Mouse (Mus musculus): Measurements from ENCODE around the gene Kcns1.
"Not testable (repeated sequence)": the region's sequence is repeated elsewhere in the genome, so short reads cannot be mapped to it uniquely, and the experiment has no call there.

Gene Kcns1

GRCm38 (mm10) chr2:164170902-164171301 lies at the start of gene Kcns1:
Gene Kcns1, minus strand, starts transcription at chr2:164171113.
- no peak for DNase-seq (ENCODE audit: low spot score)

GRCm38 (mm10) chr2:164219295-164219694 lies 48.4 kb upstream of the Kcns1 start:
- DNase-seq (ENCODE audit: low spot score) = no peak

GRCm38 (mm10) chr2:164212711-164213110 lies 41.8 kb upstream of the Kcns1 start:
- DNase-seq (ENCODE audit: low spot score) = no peak

GRCm38 (mm10) chr2:164210892-164211291 lies 40.0 kb upstream of the Kcns1 start:
- DNase-seq (ENCODE audit: low spot score) = no peak

- DNase-seq (ENCODE audit: low spot score) = no peak
These were observed 35.8 kb upstream of the Kcns1 start for GRCm38 (mm10) chr2:164206676-164207075.

GRCm38 (mm10) chr2:164206011-164206410 lies 35.1 kb upstream of the Kcns1 start:
- DNase-seq (ENCODE audit: low spot score) = not testable (repeated sequence)

- DNase-seq (ENCODE audit: low spot score) = no peak
These were observed 28.9 kb upstream of the Kcns1 start, which contains the start of gene Wfdc15a for GRCm38 (mm10) chr2:164199626-164200327. Gene Wfdc15a, minus strand, starts transcription at chr2:164200130.

- no peak for DNase-seq (ENCODE audit: low spot score)
These were observed 25.7 kb upstream of the Kcns1 start for GRCm38 (mm10) chr2:164196700-164196990.

GRCm38 (mm10) chr2:164195971-164196699 lies 25.2 kb upstream of the Kcns1 start:
- DNase-seq (ENCODE audit: low spot score) = no peak

GRCm38 (mm10) chr2:164194959-164195630 lies 24.2 kb upstream of the Kcns1 start:
- no peak for DNase-seq (ENCODE audit: low spot score)

GRCm38 (mm10) chr2:164192279-164192678 lies 21.4 kb upstream of the Kcns1 start:
- DNase-seq (ENCODE audit: low spot score) = no peak

GRCm38 (mm10) chr2:164190576-164190975 lies 19.7 kb upstream of the Kcns1 start, which contains the start of gene Wfdc12:
Gene Wfdc12, minus strand, starts transcription at chr2:164190608.
- DNase-seq (ENCODE audit: low spot score) = no peak

GRCm38 (mm10) chr2:164188722-164189121 lies 17.8 kb upstream of the Kcns1 start:
- no peak for DNase-seq (ENCODE audit: low spot score)

GRCm38 (mm10) chr2:164184145-164184719 lies 13.3 kb upstream of the Kcns1 start:
- no peak for DNase-seq (ENCODE audit: low spot score)

- DNase-seq (ENCODE audit: low spot score) = no peak
These were observed 12.4 kb upstream of the Kcns1 start for GRCm38 (mm10) chr2:164183340-164183739.

GRCm38 (mm10) chr2:164182692-164183255 lies 11.9 kb upstream of the Kcns1 start, which contains the start of gene Wfdc5:
Gene Wfdc5, minus strand, starts transcription at chr2:164182742.
- DNase-seq (ENCODE audit: low spot score) = no peak

GRCm38 (mm10) chr2:164180770-164181169 lies 9.9 kb upstream of the Kcns1 start:
- no peak for DNase-seq (ENCODE audit: low spot score)

GRCm38 (mm10) chr2:164180124-164180523 lies 9.2 kb upstream of the Kcns1 start:
- DNase-seq (ENCODE audit: low spot score) = no peak

GRCm38 (mm10) chr2:164177831-164178230 lies 6.9 kb upstream of the Kcns1 start:
- no peak for DNase-seq (ENCODE audit: low spot score)

GRCm38 (mm10) chr2:164175850-164176249 lies 4.9 kb upstream of the Kcns1 start:
- DNase-seq (ENCODE audit: low spot score) = no peak

- DNase-seq (ENCODE audit: low spot score) = no peak
These were observed 3.9 kb upstream of the Kcns1 start for GRCm38 (mm10) chr2:164174649-164175395.
